Mouse (Mus musculus): ENCODE data around the gene 1700016H13Rik. TPM values are rescaled to one million over a fixed set of nuclear protein-coding genes. Genes with fewer than 3 reads are reported as not detected.
A peak's percentile ranks its signal among the peaks of the same experiment; 100 is the strongest.

1700016H13Rik gene
- polyA plus RNA-seq (2015; fragmentation: Nextera tagmentation; extraction: Ambion mirVana): 0.11 and 0.20 TPM in 2 replicates

DNA sequence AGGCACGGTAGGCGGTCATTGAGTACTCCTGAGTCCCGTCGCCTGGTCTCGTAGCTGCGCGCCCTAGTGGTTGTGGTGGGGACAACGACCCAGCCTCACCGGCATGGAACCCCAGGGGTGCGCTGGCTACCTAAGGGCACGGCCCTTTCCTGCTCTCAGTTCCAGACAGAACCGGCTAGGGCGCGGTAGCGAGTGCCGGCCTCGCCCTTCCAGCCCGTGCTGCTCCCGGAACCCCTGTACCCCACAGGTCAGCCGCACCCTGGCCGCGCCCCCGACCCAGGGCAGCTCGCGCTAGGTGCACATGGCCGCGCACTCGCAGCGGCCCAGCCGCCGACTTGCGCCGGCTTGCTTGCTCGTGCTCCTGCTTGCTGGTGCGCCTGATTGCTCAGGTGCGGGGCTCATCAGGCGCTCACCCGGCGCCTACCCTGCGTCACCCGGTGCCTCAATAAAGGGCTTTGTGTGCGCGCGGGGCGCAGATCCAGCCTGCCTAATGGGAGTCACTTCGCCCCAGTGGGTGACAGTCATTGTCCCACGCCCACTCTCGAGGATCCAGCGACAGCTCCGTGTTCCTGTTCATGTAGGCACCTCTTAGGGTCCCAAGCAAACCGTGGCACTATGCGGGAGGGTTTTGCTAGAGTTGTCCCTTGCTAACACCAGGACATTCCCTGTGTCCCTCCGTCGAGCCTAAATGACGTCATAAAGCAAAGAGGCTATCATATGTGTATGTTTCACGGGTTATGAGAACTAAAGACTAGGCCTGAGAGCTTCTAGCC lies at the start of gene 1700016H13Rik:
Gene 1700016H13Rik (minus strand): TSS at position 665 of the 773 bp plus-strand sequence.
- Histone ChIP-seq H3K4me2 (ENCODE audit: low read length) (peak within 1 kb of the TSS; percentile 99), H3K4me1 (replicated peaks; ENCODE audit: insufficient read depth, low read length) (no peaks in the 10 kb centered on the region), H3K36me3 (ENCODE audit: insufficient read depth, low read length) (no peaks in the 10 kb centered on the region), H3K4me3 (replicated peaks; ENCODE audit: low read depth, low read length) (peak within 1 kb of the TSS; percentile 55), H3K9ac (ENCODE audit: low read depth, low read length) (peak within 1 kb of the TSS; percentile 60), H3K27ac (no peak within 1 kb of the TSS), H3K27me3 (ENCODE audit: insufficient read depth, low read length) (no peaks in the 10 kb centered on the region), H3K9me3 (replicated peaks; ENCODE audit: low read length) (no peaks in the 10 kb centered on the region)
- 2% methylated on average over 37 of the region's 56 CpGs for WGBS
- DNase-seq (ENCODE audit: low spot score) (peak; percentile 67), ATAC-seq (replicated peaks; ENCODE audit: low FRiP score, low read depth) (peak; percentile 85)
- TF ChIP-seq CTCF (IDR thresholded peaks at IDR 0.05; ENCODE audit: low read depth): peak; percentile 60

DNA sequence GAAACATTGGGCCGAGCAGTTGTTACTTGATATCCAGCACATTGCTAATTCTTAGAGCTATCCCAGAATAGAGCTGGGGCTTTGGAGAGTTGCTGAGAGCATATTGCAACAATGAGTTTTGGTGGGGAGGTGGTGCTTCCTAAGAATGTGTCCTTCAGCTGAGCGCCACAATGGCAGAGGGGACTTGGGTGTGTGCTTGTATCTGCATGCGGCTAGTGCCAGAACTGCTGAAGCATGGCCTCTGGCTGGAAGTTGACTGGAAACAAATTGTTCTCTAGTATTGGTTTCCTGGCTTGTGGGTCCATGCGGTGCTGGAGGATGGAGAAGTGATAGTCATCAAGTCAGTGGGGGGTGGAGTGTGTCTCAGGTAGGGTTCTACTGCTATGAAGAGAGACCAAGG lies 49.5 kb upstream of the 1700016H13Rik start:
- no peaks in the 10 kb centered on the region for H3K27me3 ChIP-seq (ENCODE audit: insufficient read depth, low read length)
- ATAC-seq (replicated peaks; ENCODE audit: low FRiP score, low read depth) (no peak), DNase-seq (ENCODE audit: low spot score) (no peak)
- H3K36me3 ChIP-seq (ENCODE audit: insufficient read depth, low read length): no peaks in the 10 kb centered on the region
- no peak for TF ChIP-seq CTCF (IDR thresholded peaks at IDR 0.05; ENCODE audit: low read depth)
- 87% methylated on average over 4 of the region's 4 CpGs for WGBS
- no peaks in the 10 kb centered on the region for H3K9me3 ChIP-seq (replicated peaks; ENCODE audit: low read length)
- H3K4me3 ChIP-seq (replicated peaks; ENCODE audit: low read depth, low read length): no peak overlapping the region
- H3K4me2 ChIP-seq (ENCODE audit: low read length): no peak overlapping the region
- no peak overlapping the region for H3K9ac ChIP-seq (ENCODE audit: low read depth, low read length)
- no peaks in the 10 kb centered on the region for H3K4me1 ChIP-seq (replicated peaks; ENCODE audit: insufficient read depth, low read length)
- H3K27ac ChIP-seq: no peak overlapping the region

DNA sequence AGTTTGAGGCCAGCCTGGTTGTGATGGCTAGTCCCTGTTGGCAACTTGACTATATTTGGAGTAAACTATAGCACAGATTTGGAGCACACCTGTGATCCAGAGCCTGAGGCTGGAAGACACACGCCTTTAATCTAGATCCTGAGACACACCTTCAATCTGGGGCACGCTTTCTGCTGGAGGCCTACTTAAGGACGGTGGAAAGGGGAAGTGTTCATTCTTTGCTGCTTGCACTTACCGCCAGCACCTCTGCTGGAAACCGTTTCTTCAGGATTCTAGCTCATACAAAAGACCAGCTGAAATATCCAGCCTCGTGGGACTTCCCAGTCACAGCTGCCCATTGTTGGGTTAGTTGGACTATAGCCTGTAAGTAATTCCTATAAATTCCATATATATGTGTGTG lies 46.7 kb upstream of the 1700016H13Rik start:
- H3K9me3 ChIP-seq (replicated peaks; ENCODE audit: low read length): no peaks in the 10 kb centered on the region
- no peak for TF ChIP-seq CTCF (IDR thresholded peaks at IDR 0.05; ENCODE audit: low read depth)
- ATAC-seq (replicated peaks; ENCODE audit: low FRiP score, low read depth): no peak
- H3K27ac ChIP-seq: no peak overlapping the region
- H3K4me3 ChIP-seq (replicated peaks; ENCODE audit: low read depth, low read length): no peak overlapping the region
- H3K4me1 ChIP-seq (replicated peaks; ENCODE audit: insufficient read depth, low read length): no peaks in the 10 kb centered on the region
- DNase-seq (ENCODE audit: low spot score): no peak
- WGBS: 79% methylated on average over 6 of the region's 6 CpGs
- no peaks in the 10 kb centered on the region for H3K36me3 ChIP-seq (ENCODE audit: insufficient read depth, low read length)
- H3K9ac ChIP-seq (ENCODE audit: low read depth, low read length): no peak overlapping the region
- no peaks in the 10 kb centered on the region for H3K27me3 ChIP-seq (ENCODE audit: insufficient read depth, low read length)
- no peak overlapping the region for H3K4me2 ChIP-seq (ENCODE audit: low read length)

DNA sequence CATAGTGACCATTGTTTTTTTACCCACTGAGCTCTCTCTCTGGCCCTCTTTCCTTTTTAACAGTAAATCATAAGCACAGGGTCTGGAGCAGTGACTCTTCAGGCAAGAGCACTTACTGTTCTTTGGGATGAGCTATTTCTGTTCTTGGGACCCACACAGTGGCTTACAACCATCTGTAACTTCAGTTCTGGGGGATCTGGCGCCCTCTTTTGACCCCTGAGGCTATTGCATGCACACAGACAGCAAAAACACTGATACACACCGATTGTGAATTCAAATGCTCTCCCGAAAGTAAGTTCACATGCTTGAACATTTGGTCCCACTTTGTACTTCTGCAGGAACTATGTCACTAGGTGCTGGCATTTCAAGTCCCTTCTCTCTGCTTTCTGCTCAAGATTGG lies 45.7 kb upstream of the 1700016H13Rik start:
- ATAC-seq (replicated peaks; ENCODE audit: low FRiP score, low read depth) (no peak), DNase-seq (ENCODE audit: low spot score) (no peak)

DNA sequence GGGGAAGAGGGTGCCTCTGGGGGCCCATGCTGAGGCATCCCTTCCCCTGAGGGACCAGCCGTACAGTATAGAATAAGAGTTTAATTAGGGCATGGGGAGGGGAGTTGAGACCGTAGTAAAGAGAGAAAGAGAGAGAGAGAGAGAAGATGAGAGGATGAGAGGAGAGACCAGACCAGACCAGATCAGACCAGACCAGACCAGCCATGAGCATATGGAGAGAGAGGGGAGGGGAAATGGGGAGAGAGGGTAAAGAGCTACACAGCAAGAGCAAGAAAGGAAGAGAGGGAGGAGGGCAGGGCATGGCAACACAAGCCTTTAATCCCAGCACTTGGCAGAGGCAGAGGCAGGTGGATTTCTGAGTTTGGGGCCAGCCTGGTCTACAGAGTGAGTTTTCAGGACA lies 44.9 kb upstream of the 1700016H13Rik start:
- no peak for ATAC-seq (replicated peaks; ENCODE audit: low FRiP score, low read depth)
- no peak overlapping the region for H3K4me2 ChIP-seq (ENCODE audit: low read length)
- H3K36me3 ChIP-seq (ENCODE audit: insufficient read depth, low read length): no peaks in the 10 kb centered on the region
- TF ChIP-seq CTCF (IDR thresholded peaks at IDR 0.05; ENCODE audit: low read depth): no peak
- no peak overlapping the region for H3K4me3 ChIP-seq (replicated peaks; ENCODE audit: low read depth, low read length)
- no peaks in the 10 kb centered on the region for H3K27me3 ChIP-seq (ENCODE audit: insufficient read depth, low read length)
- H3K4me1 ChIP-seq (replicated peaks; ENCODE audit: insufficient read depth, low read length): no peaks in the 10 kb centered on the region
- WGBS: 73% methylated on average over 2 of the region's 2 CpGs
- no peak overlapping the region for H3K27ac ChIP-seq
- no peak for DNase-seq (ENCODE audit: low spot score)
- no peaks in the 10 kb centered on the region for H3K9me3 ChIP-seq (replicated peaks; ENCODE audit: low read length)
- no peak overlapping the region for H3K9ac ChIP-seq (ENCODE audit: low read depth, low read length)

More for the DNA sequence above, 45.7 kb upstream of the 1700016H13Rik start:
- Histone ChIP-seq H3K9me3 (replicated peaks; ENCODE audit: low read length) (no peaks in the 10 kb centered on the region), H3K9ac (ENCODE audit: low read depth, low read length) (no peak overlapping the region), H3K4me3 (replicated peaks; ENCODE audit: low read depth, low read length) (no peak overlapping the region), H3K36me3 (ENCODE audit: insufficient read depth, low read length) (no peaks in the 10 kb centered on the region), H3K27me3 (ENCODE audit: insufficient read depth, low read length) (no peaks in the 10 kb centered on the region), H3K27ac (no peak overlapping the region), H3K4me1 (replicated peaks; ENCODE audit: insufficient read depth, low read length) (no peaks in the 10 kb centered on the region), H3K4me2 (ENCODE audit: low read length) (no peak overlapping the region)
- 73% methylated on average over 3 of the region's 3 CpGs for WGBS
- TF ChIP-seq CTCF (IDR thresholded peaks at IDR 0.05; ENCODE audit: low read depth): peak; percentile 30; the same call in 1 of the 2 replicates

DNA sequence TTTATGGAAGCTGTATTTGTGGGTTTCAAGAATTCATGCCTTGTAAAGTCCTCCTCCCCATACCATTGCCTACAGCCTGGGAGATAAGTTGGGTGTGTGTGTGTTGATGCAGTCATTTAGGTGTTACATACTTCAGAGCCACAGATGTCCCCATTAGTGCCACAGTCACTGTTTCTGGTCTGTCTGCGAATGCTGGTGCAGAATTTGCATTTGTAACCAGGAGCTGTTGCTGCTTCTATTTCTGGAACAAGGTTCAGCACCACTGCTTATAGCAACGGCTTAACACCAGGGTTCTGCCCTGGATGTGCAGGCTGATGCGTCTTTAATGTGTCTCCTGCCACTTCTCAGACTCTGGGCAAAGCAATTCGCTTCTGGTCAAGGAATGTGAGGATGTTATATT lies 43.7 kb upstream of the 1700016H13Rik start:
- ATAC-seq (replicated peaks; ENCODE audit: low FRiP score, low read depth): no peak
- TF ChIP-seq CTCF (IDR thresholded peaks at IDR 0.05; ENCODE audit: low read depth): no peak
- Histone ChIP-seq H3K9me3 (replicated peaks; ENCODE audit: low read length) (no peaks in the 10 kb centered on the region), H3K36me3 (ENCODE audit: insufficient read depth, low read length) (no peaks in the 10 kb centered on the region), H3K27me3 (ENCODE audit: insufficient read depth, low read length) (no peaks in the 10 kb centered on the region), H3K4me1 (replicated peaks; ENCODE audit: insufficient read depth, low read length) (no peaks in the 10 kb centered on the region), H3K4me2 (ENCODE audit: low read length) (no peak overlapping the region), H3K9ac (ENCODE audit: low read depth, low read length) (no peak overlapping the region), H3K27ac (no peak overlapping the region), H3K4me3 (replicated peaks; ENCODE audit: low read depth, low read length) (no peak overlapping the region)
- DNase-seq (ENCODE audit: low spot score): no peak
- 33% methylated on average over 4 of the region's 4 CpGs for WGBS

Data from kidney, postnatal 0 days (tissue).